Mouse (Mus musculus): ENCODE results near the gene Lemd2.

GRCm38 (mm10) chr17:27144152-27144551, 60.1 kb downstream of the Lemd2 start:
- TF ChIP-seq CTCF (IDR thresholded peaks at IDR 0.05; ENCODE audit: low read depth) (no peak), EP300 (IDR thresholded peaks at IDR 0.05; ENCODE audit: low read depth) (no peak)
